Mouse (Mus musculus) liver, embryonic 11.5 days (tissue): Measurements from ENCODE around the gene Tmem132b. TPM values are rescaled to one million over a fixed set of nuclear protein-coding genes. Genes with fewer than 3 reads are reported as not detected.

Experiments used
- ATAC-seq: fragments of 200-750 bp; cut with Nextera tagmentation; replicated peaks from 2 replicates; pipeline ENCODE4 v1.8.0; 2017; ENCODE audit warnings: moderate number of reproducible peaks, mild to moderate bottlenecking, moderate TSS enrichment, moderate library complexity; ENCODE audit not compliant: low FRiP score
- DNase-seq: peaks from one replicate; pipeline ENCODE4 v3.0.0-alpha.2; 2017; ENCODE audit warnings: low spot score
- H3K27ac ChIP-seq: fragments of 300-500 bp; sonication (generic); 2 replicates; pipeline ENCODE4 v1.5.1; 2014; ENCODE audit warnings: mild to moderate bottlenecking, low read depth, low read length, control low read depth
- H3K27me3 ChIP-seq: fragments of 300-500 bp; sonication (generic); replicated peaks from 2 replicates; pipeline ENCODE4 v1.6.1; 2014; ENCODE audit warnings: low read length, mixed read lengths; ENCODE audit not compliant: control insufficient read depth, insufficient read depth
- H3K36me3 ChIP-seq: fragments of 300-500 bp; sonication (generic); 2 replicates; pipeline ENCODE4 v1.6.1; 2014; ENCODE audit warnings: mild to moderate bottlenecking, low read length, moderate library complexity, mixed read lengths; ENCODE audit not compliant: control insufficient read depth, insufficient read depth
- H3K4me1 ChIP-seq: fragments of 300-500 bp; sonication (generic); replicated peaks from 2 replicates; pipeline ENCODE4 v1.6.1; 2014; ENCODE audit warnings: low read length, mixed read lengths; ENCODE audit not compliant: control insufficient read depth, insufficient read depth
- H3K4me2 ChIP-seq: fragments of 300-500 bp; sonication (generic); 2 replicates; pipeline ENCODE4 v1.6.1; 2014; ENCODE audit warnings: mild to moderate bottlenecking, control low read depth, moderate library complexity
- H3K4me3 ChIP-seq: fragments of 300-500 bp; sonication (generic); 2 replicates; pipeline ENCODE4 v1.5.1; 2014; ENCODE audit warnings: low read depth, low read length, control low read depth
- H3K9ac ChIP-seq: fragments of 300-500 bp; sonication (generic); 2 replicates; pipeline ENCODE4 v1.6.1; 2014; ENCODE audit warnings: low read depth, low read length, control low read depth
- H3K9me3 ChIP-seq: fragments of 300-500 bp; sonication (generic); 2 replicates; pipeline ENCODE4 v1.6.1; 2016; ENCODE audit warnings: low read length, inconsistent platforms, mixed read lengths; ENCODE audit not compliant: control insufficient read depth
- WGBS: fragments of 180-500 bp; shearing (Covaris S2); extraction: QIAGEN DNeasy Blood & Tissue Kit; methylation state at CpG from one replicate; pipeline ENCODE4 v1.1.7; 2014; 5-methylcytosine and 5-hydroxymethylcytosine counted together
- polyA plus RNA-seq: library from polyadenylated mRNA; unstranded; fragments of >200 nt; fragmentation: Nextera tagmentation; extraction: Ambion mirVana; gene quantifications from 2 replicates; pipeline ENCODE4 v1.2.1, GENCODE M21; 2014

Gene Tmem132b
- polyA plus RNA-seq, 1 experiment from 2014 or later, result 0.15 TPM

DNA sequence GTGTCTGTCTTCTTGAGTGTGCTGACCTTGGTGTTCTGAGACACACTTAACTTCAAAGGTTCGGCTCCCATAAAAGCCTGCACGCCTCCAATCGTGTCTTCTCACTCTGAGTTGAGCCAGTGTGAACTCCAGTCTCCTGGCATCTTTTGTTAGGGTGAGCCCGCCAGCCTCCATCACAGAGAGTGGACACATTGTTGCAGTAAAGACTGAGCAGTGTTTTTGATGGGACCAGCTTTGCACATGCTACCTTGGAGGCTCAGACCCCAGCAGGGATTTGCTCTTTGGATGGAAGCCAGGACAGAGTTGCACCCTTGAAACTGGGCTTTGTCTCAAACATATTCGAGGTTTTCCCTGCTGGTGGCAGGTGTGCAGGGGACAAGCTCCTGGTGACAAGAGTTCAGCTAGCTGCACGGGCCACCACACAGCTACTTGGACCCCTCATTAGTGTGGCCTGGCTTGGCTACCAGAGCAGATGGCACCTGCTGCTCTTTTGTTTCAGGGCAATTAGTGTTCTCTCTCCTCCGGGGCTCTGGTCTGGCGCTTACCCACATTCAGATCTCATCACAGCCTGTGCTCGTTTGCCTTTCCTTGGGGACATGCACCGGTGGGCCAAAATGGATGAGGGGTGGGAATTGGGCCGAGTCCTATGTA lies 154.2 kb downstream of the Tmem132b start:
- Histone ChIP-seq H3K27me3 (no peaks in the 10 kb centered on the region), H3K36me3 (no peaks in the 10 kb centered on the region), H3K27ac (no peak overlapping the region), H3K9ac (no peak overlapping the region), H3K4me1 (no peaks in the 10 kb centered on the region), H3K4me2 (no peak overlapping the region), H3K4me3 (no peak overlapping the region), H3K9me3 (no peaks in the 10 kb centered on the region)
- 76% methylated on average over 11 of the region's 11 CpGs for WGBS
- DNase-seq (no peak), ATAC-seq (no peak)

DNA sequence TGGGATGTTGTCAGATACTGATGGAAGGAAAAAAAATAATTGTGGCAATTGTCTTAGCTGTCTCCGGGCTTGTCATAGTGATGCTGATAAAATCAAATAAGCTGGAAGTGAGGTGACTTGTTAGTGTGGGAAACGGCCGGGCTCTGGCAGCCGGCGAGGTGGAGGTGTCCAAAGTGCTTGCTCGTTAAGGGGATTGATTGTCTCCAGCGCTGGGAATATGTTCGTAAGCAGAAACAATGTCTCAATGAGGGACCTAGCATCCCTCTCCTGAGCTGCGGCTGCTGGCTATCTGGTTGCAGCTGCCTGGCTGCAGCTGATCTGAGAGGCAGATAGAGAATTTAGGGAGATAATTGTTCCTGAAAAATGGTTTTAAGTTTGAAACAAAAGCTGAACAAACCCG lies 161.0 kb downstream of the Tmem132b start:
- H3K27ac ChIP-seq, result no peak overlapping the region
- no peaks in the 10 kb centered on the region for H3K27me3 ChIP-seq
- DNase-seq (no peak), ATAC-seq (no peak)
- no peaks in the 10 kb centered on the region for H3K36me3 ChIP-seq
- no peak overlapping the region for H3K9ac ChIP-seq
- no peak overlapping the region for H3K4me3 ChIP-seq
- no peak overlapping the region for H3K4me2 ChIP-seq
- H3K9me3 ChIP-seq, result no peaks in the 10 kb centered on the region
- WGBS, result 67% methylated on average over 10 of the region's 10 CpGs
- no peaks in the 10 kb centered on the region for H3K4me1 ChIP-seq

DNA sequence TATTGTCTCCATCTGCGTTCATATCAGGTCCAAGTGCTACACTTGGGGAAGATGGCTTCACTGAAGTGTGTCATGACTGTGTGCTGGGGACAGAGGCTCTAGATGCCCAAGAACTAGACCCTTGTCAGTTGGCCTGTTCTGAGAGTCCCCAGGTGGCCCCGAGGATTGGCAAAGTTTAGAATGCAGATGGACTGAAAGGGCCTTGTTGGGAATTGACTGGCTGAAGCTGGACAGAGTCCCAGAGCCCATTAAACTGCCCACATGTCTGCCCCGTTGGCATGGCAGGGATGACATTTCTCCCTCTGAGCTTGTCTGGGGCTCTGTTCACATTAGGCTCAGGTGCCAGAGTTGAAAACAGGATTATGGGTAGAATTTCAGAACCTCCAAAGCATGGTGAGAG lies 167.8 kb downstream of the Tmem132b start:
- H3K36me3 ChIP-seq, result no peaks in the 10 kb centered on the region
- H3K9me3 ChIP-seq, result no peaks in the 10 kb centered on the region
- no peaks in the 10 kb centered on the region for H3K4me1 ChIP-seq
- H3K4me3 ChIP-seq, result no peak overlapping the region
- H3K9ac ChIP-seq, result no peak overlapping the region
- no peaks in the 10 kb centered on the region for H3K27me3 ChIP-seq
- H3K27ac ChIP-seq, result no peak overlapping the region
- 61% methylated on average over 3 of the region's 3 CpGs for WGBS
- ATAC-seq, result no peak
- H3K4me2 ChIP-seq, result no peak overlapping the region
- DNase-seq, result no peak

DNA sequence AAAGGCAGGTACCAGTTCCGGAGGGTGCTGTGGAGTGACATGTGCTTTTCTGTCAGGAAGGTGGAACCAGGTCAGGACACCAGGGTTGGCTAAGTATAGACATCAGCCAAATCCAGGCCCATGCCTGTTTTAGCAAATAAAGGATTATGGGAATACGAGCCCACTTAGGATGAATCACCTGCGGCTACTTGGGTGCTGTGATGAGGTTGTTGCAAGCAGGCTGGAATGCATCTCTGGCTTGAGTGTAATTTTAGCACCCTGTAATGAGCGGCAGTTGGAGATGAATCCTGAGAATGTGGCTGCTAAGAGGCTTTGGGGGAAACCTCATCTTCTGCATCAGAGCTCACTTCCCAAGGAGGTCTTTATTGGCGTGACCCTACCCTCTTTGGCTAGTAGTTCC lies 168.7 kb downstream of the Tmem132b start:
- H3K4me3 ChIP-seq, result no peak overlapping the region
- 84% methylated on average over 5 of the region's 5 CpGs for WGBS
- no peaks in the 10 kb centered on the region for H3K36me3 ChIP-seq

DNA sequence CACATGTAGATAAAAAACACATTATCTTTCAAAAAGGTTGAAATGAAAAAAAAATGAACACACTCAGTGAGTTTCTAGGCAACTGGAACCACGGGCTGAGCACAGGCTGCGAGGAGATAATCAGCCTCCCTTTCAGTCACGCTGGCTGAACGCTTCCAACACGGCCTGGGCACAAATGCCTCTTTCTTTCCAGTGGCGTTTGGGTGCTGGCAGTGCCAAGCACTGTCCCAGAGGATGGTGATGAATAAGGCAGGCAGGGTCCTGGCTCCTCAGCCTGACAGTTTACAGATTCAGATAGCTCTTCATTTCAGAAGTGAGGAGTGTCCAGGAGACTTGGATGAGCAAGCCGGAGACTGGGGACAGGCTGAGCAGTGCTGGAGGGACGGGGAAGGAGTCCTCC lies 173.8 kb downstream of the Tmem132b start:
- H3K4me1 ChIP-seq, result no peaks in the 10 kb centered on the region
- no peaks in the 10 kb centered on the region for H3K27me3 ChIP-seq
- H3K9me3 ChIP-seq, result no peaks in the 10 kb centered on the region
- H3K4me2 ChIP-seq, result no peak overlapping the region
- no peak overlapping the region for H3K27ac ChIP-seq
- no peak overlapping the region for H3K4me3 ChIP-seq
- DNase-seq (no peak), ATAC-seq (no peak)
- no peak overlapping the region for H3K9ac ChIP-seq
- WGBS, result 72% methylated on average over 8 of the region's 8 CpGs
- no peaks in the 10 kb centered on the region for H3K36me3 ChIP-seq

More for the DNA sequence above, 168.7 kb downstream of the Tmem132b start:
- ATAC-seq (no peak), DNase-seq (no peak)
- Histone ChIP-seq H3K4me1 (no peaks in the 10 kb centered on the region), H3K9me3 (no peaks in the 10 kb centered on the region), H3K9ac (no peak overlapping the region), H3K4me2 (no peak overlapping the region), H3K27ac (no peak overlapping the region), H3K27me3 (no peaks in the 10 kb centered on the region)

DNA sequence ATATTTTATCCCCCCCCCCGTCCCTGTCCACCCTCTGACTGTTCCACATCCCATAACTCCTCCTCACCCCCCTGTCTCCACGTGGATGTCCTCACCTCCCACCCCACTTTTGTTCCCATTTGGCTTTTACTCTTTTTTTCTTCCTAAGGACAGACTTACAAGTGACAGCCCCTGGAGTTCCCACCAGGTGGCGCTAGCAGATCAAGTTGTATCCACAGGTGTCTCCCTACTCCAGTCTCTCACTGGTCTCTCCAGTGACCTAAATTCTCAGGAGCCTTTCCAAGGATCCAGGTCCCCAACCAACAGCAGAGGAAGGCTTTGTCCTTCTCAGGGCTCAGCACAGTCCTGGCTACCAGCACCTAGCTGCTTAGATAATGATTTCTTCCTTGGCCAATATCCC lies 177.6 kb downstream of the Tmem132b start:
- H3K9ac ChIP-seq, result no peak overlapping the region
- ATAC-seq, result no peak
- no peak for DNase-seq
- no peaks in the 10 kb centered on the region for H3K36me3 ChIP-seq
- peaks cover 6% of the 10 kb centered on the region; the same call in 1 of the 2 replicates for H3K9me3 ChIP-seq
- no peak overlapping the region for H3K27ac ChIP-seq
- H3K4me3 ChIP-seq, result no peak overlapping the region
- WGBS, result 1% methylated on average over 3 of the region's 3 CpGs
- H3K4me1 ChIP-seq, result no peaks in the 10 kb centered on the region
- no peak overlapping the region for H3K4me2 ChIP-seq
- H3K27me3 ChIP-seq, result no peaks in the 10 kb centered on the region

DNA sequence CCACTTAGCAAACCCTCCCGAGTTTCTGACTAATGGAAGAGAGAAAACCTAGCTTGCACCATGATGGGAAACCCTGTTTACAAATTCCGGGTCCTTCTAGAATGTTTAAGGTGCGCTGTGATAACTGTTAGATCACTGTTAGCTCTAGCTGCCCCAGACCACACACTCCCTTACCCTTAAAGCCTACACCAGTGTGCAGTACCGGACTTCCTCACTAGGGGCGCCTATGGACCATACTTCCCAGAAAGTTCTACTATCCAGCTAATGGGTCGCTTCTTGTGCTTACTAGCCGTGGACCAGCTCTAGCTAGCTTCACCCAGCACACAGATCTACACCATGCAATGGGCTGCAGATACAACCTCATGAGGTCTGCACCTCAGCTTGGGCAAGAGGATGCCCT lies 195.2 kb downstream of the Tmem132b start:
- WGBS, result 85% methylated on average over 7 of the region's 7 CpGs
- Histone ChIP-seq H3K27ac (no peak overlapping the region), H3K4me1 (no peaks in the 10 kb centered on the region), H3K4me2 (no peak overlapping the region), H3K9me3 (peaks cover 22% of the 10 kb centered on the region; the same call in 1 of the 2 replicates), H3K27me3 (no peaks in the 10 kb centered on the region), H3K36me3 (no peaks in the 10 kb centered on the region), H3K4me3 (no peak overlapping the region), H3K9ac (no peak overlapping the region)
- no peak for DNase-seq
- no peak for ATAC-seq

DNA sequence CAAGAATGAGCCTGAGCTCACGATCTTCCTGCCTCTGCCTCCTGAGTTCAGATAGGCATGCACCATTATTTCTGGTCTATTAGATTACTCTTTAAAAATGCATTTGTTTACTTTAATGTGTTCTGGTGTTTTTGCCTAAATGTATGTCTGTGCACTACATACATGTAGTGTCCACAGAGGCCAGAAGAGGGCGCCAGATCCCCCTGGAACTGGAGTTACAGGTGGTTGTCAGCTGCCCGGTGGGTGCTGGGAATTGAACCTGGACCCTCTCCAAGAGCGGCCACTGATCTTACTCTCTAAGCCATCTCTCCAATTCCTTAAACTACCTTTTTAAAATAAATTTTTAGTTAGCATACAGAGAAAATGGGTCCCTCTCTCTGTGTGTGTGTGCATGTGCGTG lies 195.9 kb downstream of the Tmem132b start:
- H3K36me3 ChIP-seq, result no peaks in the 10 kb centered on the region
- H3K9me3 ChIP-seq, result peaks cover 21% of the 10 kb centered on the region; the same call in 1 of the 2 replicates
- H3K9ac ChIP-seq, result no peak overlapping the region
- DNase-seq (no peak), ATAC-seq (no peak)
- no peak overlapping the region for H3K4me2 ChIP-seq
- H3K27ac ChIP-seq, result no peak overlapping the region
- WGBS, result 77% methylated on average over 5 of the region's 5 CpGs
- no peaks in the 10 kb centered on the region for H3K27me3 ChIP-seq
- H3K4me1 ChIP-seq, result no peaks in the 10 kb centered on the region
- no peak overlapping the region for H3K4me3 ChIP-seq

DNA sequence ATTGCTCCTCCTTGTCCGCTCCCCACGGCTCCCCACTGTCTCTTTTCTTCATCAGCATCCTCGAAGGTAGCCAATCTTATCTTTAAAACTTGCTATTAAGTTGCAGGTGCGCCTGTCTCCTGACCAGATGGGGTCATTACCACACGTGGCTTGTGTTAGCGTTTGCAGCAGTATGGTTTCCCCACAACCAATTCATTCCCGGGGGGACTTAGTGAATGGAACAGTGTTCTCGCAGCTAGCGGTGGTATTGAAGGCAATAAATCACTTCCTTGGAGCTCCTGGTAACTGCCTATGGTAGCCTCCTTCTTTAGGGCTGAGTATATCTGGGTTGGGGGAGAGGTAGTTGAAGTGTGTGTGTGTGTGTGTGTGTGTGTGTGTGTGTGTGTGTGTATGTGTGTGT lies 196.4 kb downstream of the Tmem132b start:
- WGBS, result 89% methylated on average over 9 of the region's 9 CpGs
- H3K9ac ChIP-seq, result no peak overlapping the region
- no peak overlapping the region for H3K4me3 ChIP-seq
- H3K27ac ChIP-seq, result no peak overlapping the region
- H3K36me3 ChIP-seq, result no peaks in the 10 kb centered on the region
- no peak for ATAC-seq
- no peaks in the 10 kb centered on the region for H3K27me3 ChIP-seq
- no peak overlapping the region for H3K4me2 ChIP-seq
- H3K4me1 ChIP-seq, result no peaks in the 10 kb centered on the region
- no peak for DNase-seq
- H3K9me3 ChIP-seq, result peaks cover 17% of the 10 kb centered on the region; the same call in 1 of the 2 replicates
